ENCODE assay signal across 32 mouse cellular contexts in genomic region chr2:4958039-4958438, GRCm38 (mm10). TPM values are rescaled to one million over a fixed set of nuclear protein-coding genes. Genes with fewer than 3 reads are reported as not detected.
A peak's percentile ranks its signal among the peaks of the same experiment; 100 is the strongest.
DNase-seq lines count a peak whose midpoint lies in the region; ATAC-seq lines count a peak whose summit lies in the region.
"Had no signal": no experiment of that assay in that cellular context is flagged by ENCODE, and none has a peak within 500 bp of the region (broad histone marks: within the 10 kb centered on the region; RNA-seq: fewer than 3 reads in every experiment).

No protein-coding gene starts in this region.

- intact Hi-C loops in gastrocnemius, postnatal 36 days (cut with DNase I) = no loop called here

- DNase-seq in lung, postnatal 10 days = no peak
- peak; percentile 20 for DNase-seq in fibroblast of lung, adult 2 months (ENCODE audit: low read depth)
- no peak for DNase-seq in limb, embryonic 11.5 days (ENCODE audit: low spot score)
- no peak for DNase-seq in neural tube, embryonic 10.5 days (ENCODE audit: extremely low spot score, low spot score)
- no peak for DNase-seq in gastrocnemius, postnatal 36 days
- DNase-seq: adrenal gland, adult 2 months; adrenal gland, postnatal 36 days; B cell, adult 2 months; cerebellum, adult 18-20 months; cerebellum, postnatal 10 days; gastrocnemius, adult 2 months; heart, postnatal 14 days; kidney, adult 2 months; thymus, adult 2 months; thymus, postnatal 36 days had no signal

- H3K9me3 ChIP-seq in lung, embryonic 15.5 days = no peaks in the 10 kb centered on the region
- no peaks in the 10 kb centered on the region for H3K9me3 ChIP-seq in limb, embryonic 11.5 days (ENCODE audit: control insufficient read depth, low read length)
- H3K9me3 ChIP-seq: forebrain, embryonic 15.5 days; hindbrain, embryonic 10.5 days; intestine, embryonic 15.5 days; midbrain, embryonic 13.5 days had no signal

- ATAC-seq in lung, embryonic 15.5 days (ENCODE audit: borderline replicate concordance, extremely low read depth, low FRiP score, low TSS enrichment) = 0 out of 2 replicates have a peak, but pooled peaks have one; percentile 67
- ATAC-seq in limb, embryonic 11.5 days (ENCODE audit: insufficient number of reproducible peaks, low FRiP score, low TSS enrichment, low read depth) = no peak
- ATAC-seq: activated CD4-positive, CD25-positive, alpha-beta regulatory T cell, adult 4 months; forebrain, embryonic 15.5 days; hindbrain, embryonic 16.5 days; intestine, embryonic 15.5 days; midbrain, embryonic 13.5 days had no signal

- H3K4me1 ChIP-seq in lung, embryonic 15.5 days = no peaks in the 10 kb centered on the region
- H3K4me1 ChIP-seq in limb, embryonic 11.5 days (ENCODE audit: control insufficient read depth, insufficient read depth, low read length) = no peaks in the 10 kb centered on the region
- H3K4me1 ChIP-seq: forebrain, embryonic 15.5 days; hindbrain, embryonic 10.5 days; intestine, embryonic 15.5 days; midbrain, embryonic 13.5 days had no signal

- no peak overlapping the region for H3K4me3 ChIP-seq in lung, embryonic 15.5 days
- H3K4me3 ChIP-seq in limb, embryonic 11.5 days (ENCODE audit: low read depth, low read length) = no peak overlapping the region
- H3K4me3 ChIP-seq: forebrain, embryonic 15.5 days; gastrocnemius, adult 2 months; hindbrain, embryonic 10.5 days; intestine, embryonic 15.5 days; left cerebral cortex, adult 2 months; midbrain, embryonic 13.5 days had no signal

- H3K27me3 ChIP-seq in lung, embryonic 15.5 days = no peaks in the 10 kb centered on the region
- no peaks in the 10 kb centered on the region for H3K27me3 ChIP-seq in limb, embryonic 11.5 days (ENCODE audit: control insufficient read depth, insufficient read depth, low read length)
- H3K27me3 ChIP-seq: forebrain, embryonic 15.5 days; intestine, embryonic 15.5 days; midbrain, embryonic 13.5 days had no signal

- no peaks in the 10 kb centered on the region for H3K36me3 ChIP-seq in lung, embryonic 15.5 days
- no peaks in the 10 kb centered on the region for H3K36me3 ChIP-seq in limb, embryonic 11.5 days (ENCODE audit: control insufficient read depth, insufficient read depth, low read length)
- H3K36me3 ChIP-seq: forebrain, embryonic 15.5 days; hindbrain, embryonic 10.5 days; intestine, embryonic 15.5 days; midbrain, embryonic 13.5 days had no signal

- H3K27ac ChIP-seq in lung, embryonic 15.5 days = peak overlapping the region; percentile 85
- H3K27ac ChIP-seq in limb, embryonic 11.5 days (replicated peaks; ENCODE audit: low read depth, low read length) = 0 out of 2 replicates have a peak overlapping the region, but pooled peaks have one; percentile 33
- H3K27ac ChIP-seq: forebrain, embryonic 15.5 days; gastrocnemius, adult 2 months; hindbrain, embryonic 10.5 days; intestine, embryonic 15.5 days; kidney, postnatal 0 days; left cerebral cortex, adult 2 months; macrophage; midbrain, embryonic 13.5 days had no signal

- H3K9ac ChIP-seq in lung, embryonic 15.5 days = no peak overlapping the region
- H3K9ac ChIP-seq in limb, embryonic 11.5 days (ENCODE audit: low read length) = no peak overlapping the region
- H3K9ac ChIP-seq: forebrain, embryonic 15.5 days; intestine, embryonic 15.5 days; midbrain, embryonic 13.5 days had no signal

- H3K4me2 ChIP-seq in lung, embryonic 15.5 days = no peak overlapping the region
- H3K4me2 ChIP-seq in limb, embryonic 11.5 days (ENCODE audit: low read depth, severe bottlenecking) = no peak overlapping the region
- H3K4me2 ChIP-seq: forebrain, embryonic 15.5 days; intestine, embryonic 15.5 days; liver, embryonic 11.5 days; midbrain, embryonic 13.5 days had no signal

- 58% methylated on average over 12 of the region's 12 CpGs for WGBS in lung, embryonic 15.5 days
- 85% methylated on average over 12 of the region's 12 CpGs for WGBS in limb, embryonic 11.5 days

RNA-seq across cellular contexts. Expression of gene Ucma, which starts 17.9 kb away (rescaled TPM):
- polyA plus RNA-seq in lung, embryonic 15.5 days (2015; fragmentation: Nextera tagmentation; extraction: Ambion mirVana) = 0.30 TPM in 1 of 2 replicates, not detected in the other
- polyA plus RNA-seq in limb, embryonic 11.5 days (2014; fragmentation: Nextera tagmentation; extraction: Ambion mirVana) = not detected in 2 replicates
- not detected for total RNA-seq in gastrocnemius, postnatal 36 days (2021)
- total RNA-seq: adrenal gland, adult 2 months; adrenal gland, postnatal 36 days; common myeloid progenitor, adult 5-6 weeks; gastrocnemius, adult 2 months; heart, adult 8-10 months; heart, postnatal 14 days; megakaryocyte-erythroid progenitor cell, adult 5-6 weeks had no signal
- polyA plus RNA-seq: activated CD4-positive, CD25-positive, alpha-beta regulatory T cell, adult 4 months; adrenal gland, adult 2 months; forebrain, embryonic 15.5 days; heart, embryonic 14.5 days; hindbrain, embryonic 10.5 days; intestine, embryonic 15.5 days; kidney, adult 2 months; kidney, postnatal 0 days; liver, embryonic 11.5 days; liver, embryonic 16.5 days; macrophage; midbrain, embryonic 13.5 days; neural tube, embryonic 14.5 days had no signal

RNA-seq across cellular contexts. Expression of gene Phyh, which starts 39.2 kb away (rescaled TPM):
- 69.7 and 75.5 TPM in 2 replicates for polyA plus RNA-seq in lung, embryonic 15.5 days (2015; fragmentation: Nextera tagmentation; extraction: Ambion mirVana)
- polyA plus RNA-seq in limb, embryonic 11.5 days (2014; fragmentation: Nextera tagmentation; extraction: Ambion mirVana) = 48.4 and 51.7 TPM in 2 replicates
- 100 to 1,000 TPM; 175 to 183 TPM for total RNA-seq in gastrocnemius, postnatal 36 days (2021)

RNA-seq across cellular contexts. Expression of gene Mcm10, which starts 54.6 kb away (rescaled TPM):
- 37.0 and 37.8 TPM in 2 replicates for polyA plus RNA-seq in lung, embryonic 15.5 days (2015; fragmentation: Nextera tagmentation; extraction: Ambion mirVana)
- polyA plus RNA-seq in limb, embryonic 11.5 days (2014; fragmentation: Nextera tagmentation; extraction: Ambion mirVana) = 71.4 and 71.7 TPM in 2 replicates
- under 1 TPM in 1 of 2 experiments, not detected in 1; 0.74 TPM for total RNA-seq in gastrocnemius, postnatal 36 days (2021)
